Mouse (Mus musculus) right cerebral cortex, postnatal 25 days (tissue): ENCODE data around the gene Bad.

ENCODE experiments used
- DNase-seq: peaks from one replicate; pipeline ENCODE4 v3.0.0; 2022

Bad gene

DNA sequence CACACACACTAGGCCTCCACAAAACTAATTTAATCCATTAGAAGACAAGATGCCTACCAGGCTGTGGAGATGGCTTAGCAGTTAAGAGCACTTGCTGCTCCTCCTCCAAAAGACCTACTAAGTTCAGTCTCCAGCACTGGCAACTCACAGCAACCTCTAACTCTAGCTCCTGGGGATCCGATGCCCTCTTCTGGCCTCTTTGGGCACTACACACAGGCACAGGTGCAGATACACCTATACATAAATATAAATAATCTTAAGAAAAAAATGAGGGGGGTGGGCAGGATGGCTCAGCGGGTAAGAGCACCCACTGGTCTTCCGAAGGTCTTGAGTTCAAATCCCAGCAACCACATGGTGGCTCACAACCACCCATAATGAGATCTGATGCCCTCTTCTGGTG, 5.4 kb upstream of the Bad start:
- no peak for DNase-seq

DNA sequence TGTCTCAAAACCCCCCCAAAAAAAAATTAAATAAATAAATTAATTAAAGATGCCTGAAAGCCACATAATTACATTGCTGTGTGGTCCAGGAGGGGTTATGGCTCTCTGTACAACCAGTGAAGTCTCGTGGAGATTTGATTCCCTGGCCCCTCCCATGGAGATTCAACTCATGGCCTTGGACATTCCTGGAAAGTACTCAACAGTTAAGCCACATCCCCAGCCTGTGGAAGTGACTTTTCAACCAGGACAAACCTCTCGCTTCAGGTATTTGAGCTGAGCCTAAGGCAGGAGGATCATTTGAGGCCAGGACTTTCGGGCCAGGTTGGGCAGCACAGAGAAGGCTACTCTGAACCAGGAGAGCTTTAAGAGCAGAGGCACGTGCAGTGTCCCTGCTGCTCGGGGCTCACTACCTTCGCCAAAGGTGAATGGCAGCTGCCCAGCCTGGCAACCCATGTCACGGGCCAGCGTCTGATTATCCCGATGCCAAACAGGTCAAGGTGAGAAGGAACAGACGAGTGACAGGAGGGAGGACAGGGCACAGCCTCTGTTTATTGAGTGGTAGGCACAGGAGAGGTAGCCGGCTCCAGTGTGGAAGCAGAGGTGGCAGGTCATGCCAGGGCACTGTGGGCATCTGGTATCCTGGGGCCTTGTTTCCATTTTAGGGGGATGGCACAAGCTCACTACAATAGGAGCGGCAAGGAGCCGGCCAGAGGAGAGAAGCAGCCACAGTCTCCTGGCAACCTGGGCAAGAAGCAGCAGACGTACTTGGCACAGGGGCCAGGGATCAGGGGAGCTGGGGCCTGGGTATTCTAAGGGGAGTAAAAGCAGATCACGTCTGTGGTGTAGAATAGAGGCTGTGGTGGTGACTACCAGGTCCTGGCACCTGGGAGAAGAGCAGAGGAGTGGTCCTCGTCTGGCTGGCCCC, 3.9 kb upstream of the Bad start:
- no peak for DNase-seq

- no peak for DNase-seq
These were observed 2.3 kb upstream of the Bad start for GRCm38 (mm10) chr19:6939106-6940002.

- DNase-seq = no peak
These were observed 987 bp upstream of the Bad start for GRCm38 (mm10) chr19:6940396-6941351.

DNA sequence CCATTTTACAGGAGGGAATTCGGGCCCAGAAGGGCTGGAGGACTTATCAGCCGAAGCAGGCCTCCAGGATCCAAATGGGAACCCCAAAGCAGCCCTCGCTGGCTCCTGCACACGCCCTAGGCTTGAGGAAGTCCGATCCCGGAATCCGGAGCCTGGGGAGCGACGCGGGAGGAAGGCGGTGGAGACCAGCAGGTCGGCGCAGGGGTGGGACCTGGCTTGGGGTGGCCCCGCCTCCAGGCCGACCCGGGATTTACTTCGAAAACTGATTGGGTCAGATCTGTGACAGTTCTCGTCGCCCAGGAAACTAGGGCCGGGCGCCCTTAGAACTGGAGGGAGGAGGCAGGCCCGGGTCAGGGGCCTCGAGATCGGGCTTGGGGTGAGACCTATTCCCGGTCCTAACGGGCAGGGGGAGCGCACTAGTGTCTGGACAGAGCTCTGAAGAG, 609 bp downstream of the Bad start, which contains the start of gene Gpr137:
TSS of gene Gpr137 (minus strand) at position 232 of the 443 bp plus-strand sequence.
- DNase-seq = peak; percentile 92

DNA sequence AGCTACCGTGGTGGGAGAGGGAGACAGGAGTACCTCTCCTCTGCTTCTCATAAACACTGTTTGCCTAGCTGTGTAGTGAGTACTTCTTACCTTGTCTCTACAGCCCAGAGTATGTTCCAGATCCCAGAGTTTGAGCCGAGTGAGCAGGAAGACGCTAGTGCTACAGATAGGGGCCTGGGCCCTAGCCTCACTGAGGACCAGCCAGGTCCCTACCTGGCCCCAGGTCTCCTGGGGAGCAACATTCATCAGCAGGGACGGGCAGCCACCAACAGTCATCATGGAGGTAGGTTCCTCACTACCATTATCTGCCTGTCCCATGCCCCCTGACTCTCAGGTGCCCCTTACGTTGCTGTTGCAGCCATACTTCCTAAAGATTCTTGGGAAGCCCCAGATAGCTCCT, 1.1 kb downstream of the Bad start:
- DNase-seq = no peak

- no peak for DNase-seq
These were observed 2.0 kb downstream of the Bad start for GRCm38 (mm10) chr19:6943709-6944108.

DNA sequence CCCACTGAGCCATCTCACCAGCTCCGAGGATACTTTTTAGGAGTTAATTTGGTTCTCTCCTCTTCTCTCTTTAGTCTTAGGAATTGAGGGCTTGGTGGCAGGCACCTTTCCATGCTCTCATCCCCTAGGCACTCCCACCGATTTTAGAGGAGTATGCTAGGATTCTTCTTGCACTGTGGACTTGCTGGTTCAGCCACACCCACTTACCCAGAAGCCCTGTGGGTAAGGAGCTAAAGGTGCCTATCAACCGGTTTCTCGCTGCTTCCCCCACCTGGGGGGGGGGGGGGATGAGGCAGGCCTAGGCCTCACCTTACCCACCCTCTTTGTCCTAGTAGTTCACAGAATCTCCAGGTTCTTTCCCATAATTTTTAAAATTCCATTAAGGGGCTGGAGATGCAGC, 6.1 kb downstream of the Bad start:
- DNase-seq = no peak

DNA sequence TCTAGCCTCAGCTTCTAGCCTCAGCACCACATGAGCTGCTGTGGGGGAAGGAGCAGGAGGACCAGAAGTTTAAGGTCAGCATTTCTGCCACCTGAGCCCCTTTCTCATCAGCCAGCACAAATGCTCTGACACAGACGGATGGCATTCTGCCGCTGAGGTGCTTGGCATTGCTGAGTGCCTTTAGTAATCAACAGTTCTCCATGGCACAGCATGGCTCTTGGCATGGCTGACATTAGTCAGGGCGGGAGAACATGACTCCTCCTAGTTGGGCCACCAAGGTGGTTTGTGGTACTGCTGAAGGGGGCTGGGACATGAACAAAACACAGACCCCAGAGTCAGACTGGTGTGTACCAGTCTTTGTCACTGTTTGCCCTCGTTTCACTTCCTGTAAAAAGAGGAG, 6.5 kb downstream of the Bad start:
- DNase-seq = no peak

GRCm38 (mm10) chr19:6949532-6949931, 7.9 kb downstream of the Bad start:
- no peak for DNase-seq

GRCm38 (mm10) chr19:6949951-6950350, 8.3 kb downstream of the Bad start:
- DNase-seq = no peak

GRCm38 (mm10) chr19:6950613-6951153, 9.0 kb downstream of the Bad start:
- DNase-seq = peak; percentile 68

DNA sequence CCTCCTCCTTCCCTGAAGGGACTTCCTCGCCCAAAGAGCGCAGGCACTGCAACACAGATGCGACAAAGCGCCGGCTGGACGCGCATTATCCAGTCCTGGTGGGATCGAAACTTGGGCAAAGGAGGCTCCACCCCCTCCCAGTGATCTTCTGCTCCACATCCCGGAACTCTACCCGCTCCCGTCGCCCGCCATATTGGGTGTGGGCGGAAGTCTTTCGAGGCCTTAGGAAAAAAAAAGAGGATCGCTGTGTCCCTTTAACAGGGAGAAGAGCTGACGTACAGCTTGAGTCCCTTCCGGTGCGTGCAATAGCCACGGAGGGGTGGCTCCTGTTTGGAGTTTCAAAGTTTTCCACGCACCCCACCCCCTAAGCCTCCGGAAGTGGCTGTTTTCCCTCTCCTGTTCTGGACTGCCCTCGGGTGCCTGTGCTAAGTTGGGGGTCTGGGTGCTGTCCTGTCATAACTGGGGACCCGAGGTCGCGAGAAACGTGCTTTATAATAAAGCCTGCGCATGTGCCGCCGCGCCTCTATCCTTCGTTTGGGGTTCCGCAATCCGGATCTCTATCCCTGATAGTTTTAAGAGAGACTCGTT, 9.8 kb downstream of the Bad start:
- peak; percentile 92 for DNase-seq

DNA sequence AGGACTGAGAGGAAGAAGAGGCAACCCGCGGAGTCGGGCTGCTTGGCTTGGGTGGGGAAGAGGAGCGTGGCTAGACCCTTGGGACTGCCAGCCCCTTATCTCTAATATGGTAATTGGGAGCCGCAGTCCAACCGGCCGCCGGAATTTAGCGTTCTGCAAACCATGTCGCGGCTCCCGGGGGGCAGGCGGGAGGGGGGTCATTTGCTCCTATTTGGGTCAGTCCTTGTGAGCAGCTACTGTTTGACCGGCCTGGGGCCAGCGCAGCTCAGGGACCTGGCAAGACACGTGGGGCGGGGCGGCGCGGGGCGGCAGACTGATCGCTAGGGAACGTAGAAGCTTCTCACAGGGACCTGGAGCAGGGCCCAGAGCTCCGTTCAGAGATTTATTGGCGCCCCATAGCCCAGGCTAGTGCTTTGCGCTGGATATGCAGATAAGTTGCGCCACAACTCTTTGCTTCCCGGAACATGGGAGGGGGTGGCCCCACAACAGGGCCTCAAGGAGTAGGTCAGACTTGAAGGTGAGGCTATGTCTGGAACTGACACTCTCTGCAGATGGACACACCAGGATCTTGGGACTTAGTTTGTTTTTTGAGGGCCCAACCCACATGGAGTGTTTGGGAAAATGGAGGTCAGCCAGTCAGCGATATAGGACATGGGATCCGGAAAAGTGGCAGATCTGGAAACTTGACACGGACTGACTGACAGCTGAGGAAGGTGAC, 10.5 kb downstream of the Bad start:
- DNase-seq = peak; percentile 74

- DNase-seq = no peak
These were observed 11.0 kb downstream of the Bad start for GRCm38 (mm10) chr19:6952712-6953037.

GRCm38 (mm10) chr19:6954046-6954445, 12.4 kb downstream of the Bad start:
- no peak for DNase-seq

DNA sequence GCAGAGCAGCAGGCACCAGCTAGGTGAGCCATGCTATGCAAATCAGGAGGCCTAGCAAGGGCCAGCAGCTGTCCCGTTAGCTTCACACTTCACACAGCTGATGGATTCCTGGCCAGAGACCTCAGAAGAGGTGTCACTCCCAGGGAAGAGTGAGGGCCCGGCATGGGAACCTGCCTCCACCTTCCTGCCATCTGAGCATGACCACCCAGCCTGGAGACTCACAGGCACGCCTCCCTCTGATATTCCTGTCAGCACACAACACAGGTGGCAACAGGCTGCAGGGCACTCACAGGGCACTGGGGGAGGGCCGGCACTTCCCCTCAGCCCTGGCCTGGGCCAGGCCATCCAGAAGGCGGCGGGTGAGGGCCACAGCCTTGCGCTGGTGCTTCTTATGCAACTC, 13.8 kb downstream of the Bad start:
- DNase-seq = no peak

GRCm38 (mm10) chr19:6956461-6956860, 14.8 kb downstream of the Bad start:
- DNase-seq = no peak

- no peak for DNase-seq
These were observed 27.0 kb downstream of the Bad start for GRCm38 (mm10) chr19:6968491-6969271.

DNA sequence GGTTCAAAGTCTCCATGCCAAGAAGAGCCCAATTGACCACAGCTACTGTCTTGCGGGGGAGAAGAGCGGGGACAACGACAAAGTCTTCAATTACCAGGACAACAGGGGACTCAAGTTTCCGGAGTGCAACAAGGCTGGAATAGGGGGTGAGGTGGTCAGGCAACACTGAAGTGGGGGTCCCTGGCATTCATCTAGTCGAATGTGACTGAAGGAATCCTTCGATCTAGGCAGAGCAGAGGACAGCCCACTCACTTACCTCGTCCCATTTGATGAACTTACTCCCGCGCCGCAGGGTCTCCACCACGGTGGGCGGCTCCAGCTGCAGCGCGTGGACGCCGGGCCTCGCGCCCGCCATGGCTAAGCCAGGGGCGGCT, 27.6 kb downstream of the Bad start:
- no peak for DNase-seq
